Mouse (Mus musculus): ENCODE measurements at regions not wholly inside any gene's neighbourhood (a gene's known extent, or its start where the extent isn't known, plus 50 kb on each side); places are given as distances from the start of the nearest gene placed in this dataset.

DNA sequence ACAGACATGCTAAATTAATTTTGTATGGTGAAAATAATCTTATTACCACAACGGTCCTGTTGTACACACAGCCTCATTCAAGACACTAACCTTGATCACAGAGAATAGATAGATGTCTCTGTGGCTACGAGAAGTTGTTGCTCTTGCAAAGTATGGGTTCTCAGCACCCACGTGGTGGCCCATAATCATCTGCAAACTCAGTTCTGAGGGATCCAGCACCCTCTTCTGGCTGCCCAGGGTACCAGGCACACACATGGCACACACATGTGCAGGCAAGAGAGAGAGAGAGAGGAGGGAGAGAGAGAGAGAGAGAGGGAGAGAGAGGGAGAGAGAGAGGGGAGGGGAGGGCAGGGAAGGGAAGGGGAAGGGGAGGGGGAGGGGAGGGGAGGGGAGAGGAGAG lies 226.5 kb upstream of the Ccdc122 start:
- no peak overlapping the region for H3K4me3 ChIP-seq (ENCODE audit: low read depth, low read length)
- TF ChIP-seq EP300 (IDR thresholded peaks at IDR 0.05; ENCODE audit: low read depth) (no peak), CTCF (IDR thresholded peaks at IDR 0.05; ENCODE audit: low read depth) (no peak)
- WGBS = 91% methylated on average over 3 of the region's 3 CpGs
- no peak overlapping the region for H3K27ac ChIP-seq (ENCODE audit: low read depth)
- 0 out of 2 replicates have a peak, but pooled peaks cover 4% of the 10 kb centered on the region for H3K9me3 ChIP-seq (replicated peaks; ENCODE audit: control insufficient read depth, low read length)
- H3K9ac ChIP-seq (replicated peaks; ENCODE audit: low read depth, low read length) = no peak overlapping the region
- no peak overlapping the region for H3K4me2 ChIP-seq (ENCODE audit: low read depth, low read length)
- H3K27me3 ChIP-seq (ENCODE audit: control insufficient read depth, insufficient read depth, low read length) = no peaks in the 10 kb centered on the region
- H3K36me3 ChIP-seq (replicated peaks; ENCODE audit: control insufficient read depth, insufficient read depth, low read length) = no peaks in the 10 kb centered on the region
- DNase-seq (ENCODE audit: low spot score) = no peak
- no peak for ATAC-seq (ENCODE audit: insufficient read depth, low read depth)
- peaks cover 14% of the 10 kb centered on the region; the same call in 1 of the 2 replicates for H3K4me1 ChIP-seq (ENCODE audit: control insufficient read depth, insufficient read depth)

DNA sequence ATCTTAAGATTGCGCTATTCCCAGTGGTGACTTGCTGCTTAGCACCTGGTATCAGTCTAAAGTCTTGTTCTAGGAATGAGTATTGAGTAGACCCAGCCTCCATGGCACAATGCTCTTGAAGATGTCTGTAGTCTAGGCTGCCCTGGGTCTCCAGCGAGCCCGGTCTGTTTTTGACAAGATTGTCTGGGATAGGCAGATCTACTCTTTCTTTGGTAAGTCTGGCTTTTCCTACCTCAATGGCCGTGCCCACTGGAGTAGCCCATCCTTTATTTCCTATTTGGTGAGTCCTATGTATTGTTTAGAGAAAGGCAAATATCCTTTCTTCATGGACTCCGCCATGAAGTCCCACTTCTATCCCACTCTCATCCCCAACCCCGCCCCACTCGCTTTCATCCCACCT lies 227.2 kb upstream of the Ccdc122 start:
- no peak overlapping the region for H3K27ac ChIP-seq (ENCODE audit: low read depth)
- H3K36me3 ChIP-seq (replicated peaks; ENCODE audit: control insufficient read depth, insufficient read depth, low read length) = no peaks in the 10 kb centered on the region
- 0 out of 2 replicates have a peak, but pooled peaks cover 4% of the 10 kb centered on the region for H3K9me3 ChIP-seq (replicated peaks; ENCODE audit: control insufficient read depth, low read length)
- no peaks in the 10 kb centered on the region for H3K27me3 ChIP-seq (ENCODE audit: control insufficient read depth, insufficient read depth, low read length)
- 98% methylated on average over 7 of the region's 7 CpGs for WGBS
- peaks cover 13% of the 10 kb centered on the region; the same call in 1 of the 2 replicates for H3K4me1 ChIP-seq (ENCODE audit: control insufficient read depth, insufficient read depth)
- H3K4me2 ChIP-seq (ENCODE audit: low read depth, low read length) = no peak overlapping the region
- ATAC-seq (ENCODE audit: insufficient read depth, low read depth) (no peak), DNase-seq (ENCODE audit: low spot score) (no peak)
- no peak overlapping the region for H3K4me3 ChIP-seq (ENCODE audit: low read depth, low read length)
- H3K9ac ChIP-seq (replicated peaks; ENCODE audit: low read depth, low read length) = no peak overlapping the region
- TF ChIP-seq CTCF (IDR thresholded peaks at IDR 0.05; ENCODE audit: low read depth) = no peak
- TF ChIP-seq EP300 (IDR thresholded peaks at IDR 0.05; ENCODE audit: low read depth) = no peak

DNA sequence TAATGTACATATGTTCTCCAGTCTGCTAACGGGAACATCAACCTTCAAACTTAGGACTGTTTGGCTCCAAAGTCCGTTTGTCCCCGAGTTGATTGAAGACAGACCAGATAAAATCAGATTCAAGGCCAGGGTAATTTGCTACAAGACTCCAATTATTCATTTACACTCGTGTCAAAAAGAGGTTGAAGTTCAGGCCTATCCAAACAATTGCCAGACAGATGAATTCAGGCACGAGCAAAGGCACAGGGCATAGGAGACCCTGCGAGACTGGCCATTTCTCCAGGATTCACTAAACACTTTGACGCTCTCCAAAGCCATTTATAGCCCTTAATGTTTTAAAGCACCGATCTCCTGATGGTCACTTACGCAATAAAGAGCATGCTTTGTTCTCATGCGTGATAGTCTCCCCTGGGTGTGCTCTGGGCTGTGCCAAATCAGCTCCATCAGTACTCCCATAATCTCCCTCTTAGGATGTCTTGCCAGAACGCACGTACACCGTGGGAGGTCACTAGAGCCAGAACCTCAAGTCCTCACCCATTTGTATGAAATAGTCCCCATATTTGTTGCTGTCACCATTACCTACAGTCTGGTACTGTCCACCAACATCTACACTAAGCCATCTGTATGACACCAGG lies 231.3 kb upstream of the Ccdc122 start:
- Histone ChIP-seq H3K27ac (ENCODE audit: low read depth) (peak overlapping the region; percentile 49; the same call in 1 of the 2 replicates), H3K4me3 (ENCODE audit: low read depth, low read length) (no peak overlapping the region), H3K4me1 (ENCODE audit: control insufficient read depth, insufficient read depth) (0 out of 2 replicates have a peak, but pooled peaks cover 3% of the 10 kb centered on the region), H3K9ac (replicated peaks; ENCODE audit: low read depth, low read length) (no peak overlapping the region), H3K36me3 (replicated peaks; ENCODE audit: control insufficient read depth, insufficient read depth, low read length) (no peaks in the 10 kb centered on the region), H3K4me2 (ENCODE audit: low read depth, low read length) (no peak overlapping the region), H3K9me3 (replicated peaks; ENCODE audit: control insufficient read depth, low read length) (0 out of 2 replicates have a peak, but pooled peaks cover 4% of the 10 kb centered on the region), H3K27me3 (ENCODE audit: control insufficient read depth, insufficient read depth, low read length) (no peaks in the 10 kb centered on the region)
- no peak for ATAC-seq (ENCODE audit: insufficient read depth, low read depth)
- DNase-seq (ENCODE audit: low spot score) = no peak
- 56% methylated on average over 13 of the region's 13 CpGs for WGBS
- TF ChIP-seq CTCF (IDR thresholded peaks at IDR 0.05; ENCODE audit: low read depth) = no peak

DNA sequence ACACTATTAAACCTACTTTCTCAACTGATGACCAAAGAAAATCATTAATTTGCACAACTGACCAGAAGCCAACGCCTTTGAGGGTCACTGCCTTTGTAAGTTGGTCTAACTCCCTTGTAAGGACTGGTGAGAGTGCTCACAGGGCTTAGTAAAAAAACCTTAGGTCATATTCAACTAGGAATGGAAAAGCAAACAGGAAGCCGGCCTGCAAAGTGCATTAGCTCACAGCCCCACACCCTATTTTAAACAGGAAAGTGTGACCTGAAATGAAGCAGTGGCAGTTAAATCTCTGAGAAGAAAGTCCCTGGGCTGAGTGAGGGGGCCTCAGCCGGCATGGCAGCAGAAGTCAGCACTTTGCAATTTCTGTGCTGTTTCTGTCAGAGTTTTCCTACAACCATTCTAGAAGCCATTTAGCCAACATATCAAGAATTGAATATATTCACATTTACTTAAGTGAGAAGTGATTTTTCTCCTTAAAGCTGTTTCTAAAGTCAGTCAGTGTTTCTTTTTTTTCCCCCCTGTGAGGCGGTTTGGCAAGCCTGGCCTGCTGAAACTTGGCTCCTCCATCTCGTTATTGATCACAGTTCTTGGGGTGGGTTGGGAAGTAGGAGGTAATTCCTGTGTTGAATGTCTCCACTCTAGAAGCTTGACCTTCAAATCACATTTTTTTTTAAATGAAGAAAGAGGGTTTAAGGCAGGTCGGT lies 232.0 kb upstream of the Ccdc122 start:
- TF ChIP-seq EP300 (IDR thresholded peaks at IDR 0.05; ENCODE audit: low read depth) (no peak), CTCF (IDR thresholded peaks at IDR 0.05; ENCODE audit: low read depth) (no peak)
- DNase-seq (ENCODE audit: low spot score) (peak; percentile 41), ATAC-seq (ENCODE audit: insufficient read depth, low read depth) (no peak; the same call in 1 of the 2 replicates)
- no peak overlapping the region for H3K4me3 ChIP-seq (ENCODE audit: low read depth, low read length)
- H3K9me3 ChIP-seq (replicated peaks; ENCODE audit: control insufficient read depth, low read length) = 0 out of 2 replicates have a peak, but pooled peaks cover 4% of the 10 kb centered on the region
- WGBS = 44% methylated on average over 6 of the region's 6 CpGs
- no peaks in the 10 kb centered on the region for H3K36me3 ChIP-seq (replicated peaks; ENCODE audit: control insufficient read depth, insufficient read depth, low read length)
- peak overlapping the region; percentile 49 for H3K27ac ChIP-seq (ENCODE audit: low read depth)
- H3K9ac ChIP-seq (replicated peaks; ENCODE audit: low read depth, low read length) = no peak overlapping the region
- H3K27me3 ChIP-seq (ENCODE audit: control insufficient read depth, insufficient read depth, low read length) = no peaks in the 10 kb centered on the region
- 0 out of 2 replicates have a peak, but pooled peaks cover 3% of the 10 kb centered on the region for H3K4me1 ChIP-seq (ENCODE audit: control insufficient read depth, insufficient read depth)
- H3K4me2 ChIP-seq (ENCODE audit: low read depth, low read length) = no peak overlapping the region

DNA sequence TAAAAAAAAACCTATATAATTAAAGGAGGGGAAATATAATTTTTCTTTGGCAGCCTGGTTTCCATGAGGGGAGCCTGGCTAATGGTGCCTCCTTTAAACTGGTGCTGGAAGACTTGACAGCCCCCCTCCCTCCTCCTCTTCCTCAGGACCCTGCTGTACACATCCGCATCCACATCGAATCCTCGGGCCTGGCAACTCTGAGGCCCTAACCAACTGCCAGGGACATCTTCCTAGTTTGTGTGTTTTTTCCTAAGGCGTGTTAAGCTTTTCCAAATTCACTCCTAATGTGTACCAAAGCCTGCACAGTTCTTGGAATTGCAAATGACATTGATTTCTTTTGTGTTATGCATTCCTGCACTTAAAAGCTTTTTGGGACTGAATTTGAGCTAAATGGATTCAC lies 236.4 kb upstream of the Ccdc122 start:
- Histone ChIP-seq H3K9ac (replicated peaks; ENCODE audit: low read depth, low read length) (no peak overlapping the region), H3K27me3 (ENCODE audit: control insufficient read depth, insufficient read depth, low read length) (no peaks in the 10 kb centered on the region), H3K4me1 (ENCODE audit: control insufficient read depth, insufficient read depth) (0 out of 2 replicates have a peak, but pooled peaks cover 3% of the 10 kb centered on the region), H3K9me3 (replicated peaks; ENCODE audit: control insufficient read depth, low read length) (no peaks in the 10 kb centered on the region), H3K36me3 (replicated peaks; ENCODE audit: control insufficient read depth, insufficient read depth, low read length) (no peaks in the 10 kb centered on the region), H3K27ac (ENCODE audit: low read depth) (no peak overlapping the region), H3K4me2 (ENCODE audit: low read depth, low read length) (no peak overlapping the region), H3K4me3 (ENCODE audit: low read depth, low read length) (no peak overlapping the region)
- DNase-seq (ENCODE audit: low spot score) (no peak), ATAC-seq (ENCODE audit: insufficient read depth, low read depth) (no peak)
- no peak for TF ChIP-seq CTCF (IDR thresholded peaks at IDR 0.05; ENCODE audit: low read depth)
- TF ChIP-seq EP300 (IDR thresholded peaks at IDR 0.05; ENCODE audit: low read depth) = no peak
- 69% methylated on average over 4 of the region's 4 CpGs for WGBS
